Mouse (Mus musculus) midbrain, embryonic 10.5 days (tissue): Measurements from ENCODE around the gene Syngr1. TPM values are rescaled to one million over a fixed set of nuclear protein-coding genes. Genes with fewer than 3 reads are reported as not detected.
A peak's percentile ranks its signal among the peaks of the same experiment; 100 is the strongest.

ENCODE experiments used
- DNase-seq: peaks from one replicate; pipeline ENCODE4 v3.0.0-alpha.2; 2017; ENCODE audit warnings: low spot score
- H3K27ac ChIP-seq: fragments of 300-500 bp; sonication (generic); replicated peaks from 2 replicates; pipeline ENCODE4 v1.5.1; 2016; ENCODE audit warnings: mild to moderate bottlenecking
- H3K27me3 ChIP-seq: fragments of 300-500 bp; sonication (generic); 2 replicates; pipeline ENCODE4 v1.6.1; 2016; ENCODE audit warnings: low read depth, mild to moderate bottlenecking; ENCODE audit not compliant: poor library complexity, severe bottlenecking
- H3K36me3 ChIP-seq: fragments of 300-500 bp; sonication (generic); 2 replicates; pipeline ENCODE4 v1.6.1; 2016; ENCODE audit warnings: mild to moderate bottlenecking, moderate library complexity
- H3K4me1 ChIP-seq: fragments of 300-500 bp; sonication (generic); 2 replicates; pipeline ENCODE4 v1.6.1; 2016
- H3K4me3 ChIP-seq: fragments of 300-500 bp; sonication (generic); 2 replicates; pipeline ENCODE4 v1.5.1; 2016; ENCODE audit warnings: mild to moderate bottlenecking, moderate library complexity
- H3K9me3 ChIP-seq: fragments of 300-500 bp; sonication (generic); replicated peaks from 2 replicates; pipeline ENCODE4 v1.6.1; 2016; ENCODE audit warnings: mild to moderate bottlenecking
- WGBS: fragments of 180-500 bp; shearing (Covaris S2); methylation state at CpG from one replicate; pipeline ENCODE4 v1.1.7; 2016; 5-methylcytosine and 5-hydroxymethylcytosine counted together
- polyA plus RNA-seq: library from polyadenylated mRNA; unstranded; fragments of >200 nt; fragmentation: Nextera tagmentation; extraction: Ambion mirVana; gene quantifications from 2 replicates; pipeline ENCODE4 v1.2.1, GENCODE M21; 2016

Syngr1 gene
- polyA plus RNA-seq, 1 experiment from 2014 or later: 7.7 TPM

DNA sequence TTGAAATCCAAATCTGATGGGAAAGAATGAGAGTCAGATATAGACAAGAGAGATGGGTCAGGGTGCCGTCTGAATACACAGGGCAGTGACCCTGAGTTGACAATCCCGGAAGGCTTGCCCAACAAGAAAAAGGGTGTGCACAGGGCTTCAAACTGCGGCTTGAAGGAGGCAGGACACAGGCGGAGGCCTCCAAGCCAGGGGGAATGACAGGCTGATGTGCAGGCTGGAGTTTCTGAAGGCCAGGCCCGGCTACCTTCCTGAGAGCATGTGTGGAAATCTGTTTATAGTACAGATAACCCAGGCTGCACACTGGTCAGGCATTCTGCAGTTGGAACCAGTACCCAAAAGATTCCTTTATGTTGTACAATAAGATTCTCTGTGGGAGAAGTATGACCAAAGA is 56.4 kb downstream of the Syngr1 start:
- Histone ChIP-seq H3K4me3 (no peak overlapping the region), H3K27ac (no peak overlapping the region), H3K4me1 (0 out of 2 replicates have a peak, but pooled peaks cover 6% of the 10 kb centered on the region), H3K9me3 (no peaks in the 10 kb centered on the region), H3K27me3 (no peaks in the 10 kb centered on the region), H3K36me3 (peaks cover 75% of the 10 kb centered on the region)
- no peak for DNase-seq
- 75% methylated on average over 5 of the region's 5 CpGs for WGBS

DNA sequence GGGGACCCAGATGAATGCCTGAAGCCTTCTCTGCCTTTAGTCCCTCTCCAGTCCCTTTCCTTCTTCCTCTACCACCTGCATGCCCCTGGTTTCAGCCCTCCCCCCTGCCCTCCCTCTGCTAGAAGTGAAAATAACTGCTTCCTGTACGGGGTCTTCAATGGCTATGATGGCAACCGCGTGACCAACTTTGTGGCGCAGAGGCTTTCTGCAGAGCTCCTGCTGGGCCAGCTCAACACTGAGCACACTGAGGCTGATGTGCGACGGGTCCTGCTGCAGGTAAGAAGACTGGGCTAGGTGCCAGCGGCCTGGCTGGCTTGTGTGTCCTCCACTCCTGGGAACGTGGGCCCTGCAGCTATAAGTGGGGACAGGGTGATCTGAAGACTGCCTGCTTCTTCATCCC is 57.4 kb downstream of the Syngr1 start:
- 94% methylated on average over 8 of the region's 8 CpGs for WGBS
- no peak overlapping the region for H3K27ac ChIP-seq
- H3K4me3 ChIP-seq: no peak overlapping the region
- DNase-seq: no peak
- 0 out of 2 replicates have a peak, but pooled peaks cover 6% of the 10 kb centered on the region for H3K4me1 ChIP-seq
- H3K9me3 ChIP-seq: no peaks in the 10 kb centered on the region
- no peaks in the 10 kb centered on the region for H3K27me3 ChIP-seq
- H3K36me3 ChIP-seq: peaks cover 75% of the 10 kb centered on the region

DNA sequence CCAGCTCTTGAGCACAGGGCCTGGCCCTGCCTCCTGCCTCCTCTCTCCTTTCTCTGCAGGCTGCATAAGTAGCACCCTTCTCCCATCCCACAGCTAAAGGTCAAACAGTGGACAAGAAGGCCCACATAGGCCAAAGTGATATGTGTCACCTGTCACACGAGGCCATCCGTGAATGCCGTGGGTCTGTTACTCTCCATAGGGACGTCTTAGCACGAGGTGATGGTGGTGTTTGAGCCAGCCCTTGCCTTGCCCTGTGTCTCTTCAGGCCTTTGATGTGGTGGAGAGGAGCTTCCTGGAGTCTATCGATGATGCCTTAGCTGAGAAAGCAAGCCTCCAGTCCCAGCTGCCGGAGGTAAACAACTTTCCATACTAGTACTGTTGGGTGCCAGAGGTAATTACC is 58.4 kb downstream of the Syngr1 start:
- Histone ChIP-seq H3K36me3 (peaks cover 75% of the 10 kb centered on the region), H3K4me1 (0 out of 2 replicates have a peak, but pooled peaks cover 6% of the 10 kb centered on the region)
- 95% methylated on average over 7 of the region's 7 CpGs for WGBS

DNA sequence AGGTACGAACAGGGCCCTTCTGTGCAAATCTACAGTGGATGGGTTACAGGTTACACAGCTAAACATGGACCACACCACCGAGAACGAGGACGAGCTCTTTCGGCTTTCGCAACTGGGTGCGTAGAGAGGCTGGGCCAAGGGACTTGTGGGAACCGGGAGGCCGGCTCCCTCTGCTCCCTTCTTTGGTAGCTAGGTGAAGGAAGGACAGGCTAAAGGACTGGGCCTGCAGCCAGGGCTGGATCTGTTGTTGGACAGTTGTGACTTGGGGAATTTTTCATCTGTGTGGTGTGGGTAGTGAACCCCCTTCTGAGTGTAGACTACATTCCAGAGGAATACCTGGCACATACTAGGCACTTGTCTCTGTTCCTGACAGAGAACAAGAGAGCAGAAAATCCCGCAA is 61.5 kb downstream of the Syngr1 start:
- Histone ChIP-seq H3K4me1 (no peaks in the 10 kb centered on the region), H3K27ac (no peak overlapping the region), H3K9me3 (no peaks in the 10 kb centered on the region), H3K27me3 (no peaks in the 10 kb centered on the region), H3K4me3 (no peak overlapping the region), H3K36me3 (peaks cover 96% of the 10 kb centered on the region)
- DNase-seq: no peak
- 95% methylated on average over 10 of the region's 10 CpGs for WGBS

More for the DNA sequence above, 58.4 kb downstream of the Syngr1 start:
- Histone ChIP-seq H3K9me3 (no peaks in the 10 kb centered on the region), H3K27ac (no peak overlapping the region), H3K4me3 (no peak overlapping the region), H3K27me3 (no peaks in the 10 kb centered on the region)
- no peak for DNase-seq

DNA sequence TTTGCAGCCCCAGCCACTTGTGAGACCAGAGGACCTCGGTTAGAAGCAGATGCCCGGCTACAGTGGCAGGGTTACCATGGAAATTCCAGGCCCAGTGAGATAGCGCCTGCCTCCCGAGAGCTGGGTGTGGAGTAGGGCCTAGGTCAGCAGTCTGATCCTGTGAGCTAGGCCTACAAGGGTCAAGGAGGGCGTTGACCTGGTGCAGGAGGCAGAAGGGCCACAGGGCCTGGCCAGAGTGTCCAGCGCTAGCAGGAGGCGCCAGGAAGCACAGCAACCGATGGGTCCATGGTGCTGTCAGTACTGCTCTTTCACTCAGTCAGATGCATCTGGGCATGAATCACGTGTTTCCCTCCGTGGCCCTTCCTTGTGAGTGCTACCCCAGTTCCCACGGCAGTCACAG is 62.6 kb downstream of the Syngr1 start:
- 80% methylated on average over 11 of the region's 11 CpGs for WGBS

DNA sequence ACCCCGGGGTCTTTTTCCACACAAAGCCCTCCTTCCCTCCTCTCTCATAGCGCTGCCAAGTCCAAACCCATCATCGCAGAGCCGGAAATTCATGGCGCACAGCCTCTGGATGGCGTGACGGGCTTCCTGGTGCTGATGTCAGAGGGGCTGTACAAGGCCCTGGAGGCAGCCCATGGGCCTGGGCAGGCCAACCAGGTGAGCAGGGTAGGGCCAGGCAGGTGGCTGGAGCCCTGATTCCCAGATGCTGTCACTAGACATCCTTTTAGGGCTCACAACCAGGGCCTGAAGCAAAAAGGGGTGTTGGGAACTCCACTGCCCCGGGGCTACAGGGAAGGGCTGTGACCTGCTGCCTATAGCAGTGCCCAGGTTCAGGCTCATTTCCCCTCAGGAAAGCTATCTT is 64.6 kb downstream of the Syngr1 start:
- no peak overlapping the region for H3K27ac ChIP-seq
- peaks cover 22% of the 10 kb centered on the region for H3K4me1 ChIP-seq
- DNase-seq: no peak
- peaks cover 98% of the 10 kb centered on the region for H3K36me3 ChIP-seq
- H3K27me3 ChIP-seq: no peaks in the 10 kb centered on the region
- H3K4me3 ChIP-seq: no peak overlapping the region
- no peaks in the 10 kb centered on the region for H3K9me3 ChIP-seq
- WGBS: 92% methylated on average over 8 of the region's 8 CpGs

More for the DNA sequence above, 62.6 kb downstream of the Syngr1 start:
- peaks cover 98% of the 10 kb centered on the region for H3K36me3 ChIP-seq
- H3K9me3 ChIP-seq: no peaks in the 10 kb centered on the region
- H3K27me3 ChIP-seq: no peaks in the 10 kb centered on the region
- no peak overlapping the region for H3K4me3 ChIP-seq
- peaks cover 8% of the 10 kb centered on the region for H3K4me1 ChIP-seq
- no peak overlapping the region for H3K27ac ChIP-seq
- no peak for DNase-seq

DNA sequence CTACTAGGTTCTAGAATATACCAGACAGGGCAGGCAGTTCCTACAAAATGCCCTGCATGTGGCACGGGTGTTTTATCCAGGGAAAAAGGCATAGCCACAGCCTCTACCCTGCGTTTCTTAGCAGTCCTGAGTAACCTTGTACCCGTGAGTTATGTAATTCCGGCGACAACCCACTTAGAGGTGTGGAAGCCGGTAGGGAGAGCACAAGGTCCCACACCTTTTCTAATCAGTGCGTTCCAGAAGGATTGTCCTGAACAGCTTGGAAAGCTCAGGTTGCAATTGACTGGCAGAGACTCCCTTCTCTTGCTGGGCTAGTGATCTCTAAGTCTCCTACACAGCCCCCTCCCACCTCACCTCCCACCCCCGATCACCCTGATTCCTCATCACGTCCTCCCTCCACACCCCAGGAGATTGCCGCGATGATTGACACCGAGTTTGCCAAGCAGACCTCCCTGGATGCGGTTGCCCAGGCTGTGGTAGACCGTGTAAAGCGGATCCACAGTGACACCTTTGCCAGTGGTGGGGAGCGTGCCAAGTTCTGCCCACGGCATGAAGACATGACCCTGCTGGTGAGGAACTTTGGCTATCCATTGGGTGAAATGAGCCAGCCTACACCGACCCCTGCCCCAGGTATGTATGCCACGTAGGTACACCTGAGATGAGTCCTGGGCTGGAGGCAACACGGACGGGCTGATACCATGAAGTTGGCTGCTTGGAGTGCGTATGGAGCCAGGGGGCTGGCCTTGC is 66.2 kb downstream of the Syngr1 start:
- WGBS: 95% methylated on average over 22 of the region's 22 CpGs
- H3K4me3 ChIP-seq: no peak overlapping the region
- no peaks in the 10 kb centered on the region for H3K9me3 ChIP-seq
- H3K36me3 ChIP-seq: peaks cover 100% of the 10 kb centered on the region
- no peaks in the 10 kb centered on the region for H3K27me3 ChIP-seq
- H3K4me1 ChIP-seq: peaks cover 22% of the 10 kb centered on the region
- no peak for DNase-seq
- no peak overlapping the region for H3K27ac ChIP-seq

DNA sequence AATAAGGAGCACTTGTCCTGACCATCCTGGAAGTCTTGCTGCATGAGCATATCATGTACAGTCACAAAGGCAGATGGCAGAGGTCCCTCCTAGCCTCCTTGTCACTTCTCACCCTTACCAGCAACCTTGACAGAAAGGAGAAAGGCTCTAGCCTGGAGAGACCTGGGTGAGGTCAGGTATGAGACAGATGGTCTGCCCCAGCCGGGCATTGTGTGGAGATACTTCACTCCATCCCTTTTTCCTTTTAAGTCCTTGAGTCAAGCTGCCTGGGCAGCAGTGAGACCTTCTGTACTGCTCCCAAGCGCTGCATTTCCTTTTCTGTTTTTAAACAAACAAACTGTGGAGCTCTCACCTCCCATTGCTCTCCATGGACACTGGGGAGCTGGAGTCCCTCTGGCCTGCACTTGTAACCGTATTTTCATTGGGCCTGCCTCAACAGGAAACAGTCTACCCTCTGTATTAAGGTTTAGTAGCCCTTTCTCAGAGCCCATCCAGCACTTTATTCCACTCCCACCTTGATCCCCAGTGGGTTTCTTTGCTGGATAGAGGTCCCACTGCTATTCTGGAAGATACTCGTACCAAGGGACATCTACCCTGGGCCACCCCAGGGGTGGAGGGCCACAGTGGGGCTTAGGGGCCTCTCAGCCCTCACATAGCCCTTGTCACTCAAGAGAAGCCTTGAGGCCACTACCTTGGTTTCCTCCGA is 67.0 kb downstream of the Syngr1 start:
- H3K9me3 ChIP-seq: no peaks in the 10 kb centered on the region
- no peak for DNase-seq
- peaks cover 22% of the 10 kb centered on the region for H3K4me1 ChIP-seq
- peak overlapping the region; percentile 46; the same call in 1 of the 2 replicates for H3K27ac ChIP-seq
- 76% methylated on average over 5 of the region's 5 CpGs for WGBS
- H3K4me3 ChIP-seq: no peak overlapping the region
- H3K27me3 ChIP-seq: no peaks in the 10 kb centered on the region
- peaks cover 99% of the 10 kb centered on the region for H3K36me3 ChIP-seq

DNA sequence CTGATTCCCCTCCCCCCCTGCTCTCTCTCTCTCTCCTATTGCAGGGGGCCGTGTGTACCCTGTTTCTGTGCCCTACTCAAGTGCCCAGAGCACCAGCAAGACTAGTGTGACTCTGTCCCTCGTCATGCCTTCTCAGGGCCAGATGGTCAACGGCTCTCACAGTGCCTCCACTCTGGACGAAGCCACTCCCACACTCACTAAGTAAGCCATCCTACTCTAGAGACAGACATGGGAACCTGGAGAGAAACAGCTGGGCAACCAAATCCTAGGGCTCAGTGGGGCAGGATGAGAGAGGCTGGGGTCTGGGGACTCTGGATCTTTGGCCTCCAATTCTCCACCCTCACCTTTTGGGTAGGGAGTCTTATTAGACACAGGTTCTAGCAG is 67.6 kb downstream of the Syngr1 start:
- no peak for DNase-seq
- peaks cover 25% of the 10 kb centered on the region for H3K4me1 ChIP-seq
- no peaks in the 10 kb centered on the region for H3K9me3 ChIP-seq
- H3K27me3 ChIP-seq: no peaks in the 10 kb centered on the region
- 62% methylated on average over 4 of the region's 4 CpGs for WGBS
- H3K4me3 ChIP-seq: no peak overlapping the region
- H3K27ac ChIP-seq: peak overlapping the region; percentile 46; the same call in 1 of the 2 replicates
- peaks cover 98% of the 10 kb centered on the region for H3K36me3 ChIP-seq

DNA sequence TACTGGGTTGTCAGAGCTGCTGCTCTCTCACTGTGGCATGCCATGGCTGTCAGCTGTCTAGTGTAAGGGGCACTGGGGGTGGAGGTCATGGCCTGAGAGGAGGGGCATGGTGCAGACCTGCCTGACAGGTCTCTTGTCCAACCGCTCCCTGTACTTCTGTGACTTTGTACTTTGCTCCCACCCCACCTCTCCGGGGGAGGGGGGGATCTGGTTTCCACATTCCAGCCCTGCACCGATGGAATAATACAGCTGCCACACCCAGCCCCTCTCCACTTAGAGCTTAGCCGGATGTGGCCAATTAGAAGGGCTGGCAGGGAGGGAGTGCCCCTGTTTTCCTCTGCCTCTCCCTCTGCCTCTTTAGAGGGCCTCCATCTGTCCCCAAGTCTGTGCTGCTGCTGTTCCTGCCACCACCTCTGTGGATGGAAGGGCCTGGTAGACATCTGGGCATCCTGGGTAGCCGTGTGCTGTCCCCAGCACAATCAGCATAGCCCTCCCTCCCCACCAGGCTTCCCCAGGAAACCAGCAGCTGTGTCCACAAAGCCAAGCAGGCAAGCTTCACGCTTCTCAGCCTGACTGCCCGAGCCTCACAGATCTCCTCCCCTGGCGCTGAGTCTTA is 68.3 kb downstream of the Syngr1 start:
- H3K36me3 ChIP-seq: peaks cover 91% of the 10 kb centered on the region
- DNase-seq: no peak
- H3K27ac ChIP-seq: peak overlapping the region; percentile 61
- H3K4me1 ChIP-seq: peaks cover 25% of the 10 kb centered on the region
- H3K9me3 ChIP-seq: no peaks in the 10 kb centered on the region
- H3K27me3 ChIP-seq: no peaks in the 10 kb centered on the region
- WGBS: 50% methylated on average over 8 of the region's 8 CpGs
- H3K4me3 ChIP-seq: no peak overlapping the region

DNA sequence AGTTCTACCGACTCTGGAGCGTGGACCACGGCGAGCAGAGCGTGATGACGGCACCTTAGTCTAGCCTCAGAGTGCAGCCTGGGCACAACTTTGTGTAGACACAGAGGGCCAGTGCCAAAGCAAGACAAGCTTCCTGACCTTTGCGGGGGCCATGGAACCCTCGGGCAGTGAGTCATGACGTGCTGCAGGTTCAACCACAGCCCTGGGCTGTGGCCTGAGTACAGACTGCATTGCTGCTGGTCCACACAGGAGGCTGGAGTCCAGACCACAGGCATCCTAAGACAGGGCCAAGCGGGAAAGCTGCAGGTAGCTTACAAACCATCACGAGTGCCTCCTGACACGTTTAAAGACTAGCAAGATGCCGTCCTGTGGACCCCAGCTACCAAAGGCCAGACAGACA is 69.1 kb downstream of the Syngr1 start:
- peak overlapping the region; percentile 61 for H3K27ac ChIP-seq
- H3K4me1 ChIP-seq: peaks cover 25% of the 10 kb centered on the region
- H3K9me3 ChIP-seq: no peaks in the 10 kb centered on the region
- WGBS: 91% methylated on average over 13 of the region's 13 CpGs
- DNase-seq: no peak
- no peak overlapping the region for H3K4me3 ChIP-seq
- peaks cover 83% of the 10 kb centered on the region for H3K36me3 ChIP-seq
- no peaks in the 10 kb centered on the region for H3K27me3 ChIP-seq

DNA sequence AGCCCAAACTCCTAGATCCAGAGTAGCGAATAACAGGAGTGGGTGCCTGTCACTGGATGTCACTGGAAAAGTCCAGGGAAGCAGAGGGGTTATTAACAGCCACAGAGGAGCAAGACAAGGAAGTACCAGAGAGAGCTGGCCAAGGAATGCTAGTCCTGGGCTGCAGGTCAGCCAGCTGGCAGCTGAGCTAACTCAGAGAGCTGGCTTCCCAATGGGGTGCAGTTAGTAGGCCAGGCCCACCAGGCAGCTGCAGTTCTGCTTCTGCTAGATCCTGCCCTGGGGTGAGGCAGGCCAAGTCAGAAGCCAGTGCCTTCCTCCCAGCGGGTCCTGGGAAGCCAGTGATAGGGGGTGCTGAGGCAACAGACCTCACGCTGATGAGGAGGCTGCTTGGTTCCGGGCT is 69.6 kb downstream of the Syngr1 start:
- DNase-seq: no peak
- Histone ChIP-seq H3K4me3 (no peak overlapping the region), H3K9me3 (no peaks in the 10 kb centered on the region), H3K4me1 (peaks cover 25% of the 10 kb centered on the region), H3K27ac (no peak overlapping the region), H3K27me3 (no peaks in the 10 kb centered on the region), H3K36me3 (peaks cover 78% of the 10 kb centered on the region)
- 96% methylated on average over 4 of the region's 4 CpGs for WGBS

DNA sequence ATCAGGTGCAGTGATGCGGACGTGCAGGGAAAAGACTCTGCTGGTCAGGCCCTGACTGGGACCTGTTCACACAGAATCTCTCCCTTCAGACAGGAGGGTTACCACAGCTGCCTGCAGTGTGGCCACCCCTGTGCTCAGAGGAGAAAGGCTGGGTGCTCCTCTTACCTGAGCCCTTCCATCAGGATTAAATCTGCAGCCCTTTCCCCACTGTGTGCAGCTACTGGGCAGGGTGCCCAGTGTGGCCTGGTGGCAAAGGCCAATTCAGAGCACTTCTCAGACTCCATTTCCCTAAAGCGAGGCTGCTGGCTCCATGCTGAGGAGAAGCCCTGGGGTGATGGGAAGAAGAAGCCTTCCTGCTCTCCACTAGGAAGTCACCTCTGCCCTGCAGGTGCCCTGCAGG is 70.1 kb downstream of the Syngr1 start:
- H3K4me1 ChIP-seq: peaks cover 25% of the 10 kb centered on the region
- H3K27ac ChIP-seq: no peak overlapping the region
- no peak overlapping the region for H3K4me3 ChIP-seq
- 88% methylated on average over 3 of the region's 3 CpGs for WGBS
- no peaks in the 10 kb centered on the region for H3K27me3 ChIP-seq
- no peaks in the 10 kb centered on the region for H3K9me3 ChIP-seq
- peaks cover 73% of the 10 kb centered on the region for H3K36me3 ChIP-seq
- no peak for DNase-seq
